Mouse (Mus musculus) ovary, adult 2 months (tissue): ENCODE measurements around the gene Barhl1. TPM values are rescaled to one million over a fixed set of nuclear protein-coding genes. Genes with fewer than 3 reads are reported as not detected.

Source experiments
- polyA plus RNA-seq: library from polyadenylated mRNA; depleted of rRNA; stranded (reverse); fragments of >200 nt; gene quantifications from 2 replicates; pipeline ENCODE4 v1.2.3, GENCODE M21; 2012; rRNA removed

Gene Barhl1
- polyA plus RNA-seq: 0.96 and 1.3 TPM in 2 replicates

DNA sequence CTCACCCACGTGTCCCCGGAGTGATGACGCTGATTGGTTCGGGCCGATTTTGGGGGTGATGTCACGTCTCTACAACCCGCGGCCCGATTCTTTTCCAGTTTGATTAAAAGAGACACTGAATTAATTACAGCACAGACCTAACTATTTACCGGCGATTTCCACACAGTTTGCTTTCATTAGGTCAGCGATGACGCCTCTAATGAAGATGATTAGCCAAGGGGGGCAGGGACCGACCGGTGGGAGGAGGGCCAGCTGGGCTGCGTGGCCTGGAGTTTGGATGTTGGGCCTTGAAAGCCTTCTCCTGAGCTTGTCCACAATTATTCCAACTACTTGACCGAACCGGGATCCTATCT lies at the start of gene Barhl1:
TSS of gene Barhl1 (minus strand) at position 156 of the 353 bp plus-strand sequence.

Other genes starting within 250 kb of the Barhl1 start
- gene Spaca9, start 216.9 kb downstream of the Barhl1 start, polyA plus RNA-seq: 13.2 and 14.0 TPM in 2 replicates
- gene Ak8, start 216.5 kb downstream of the Barhl1 start, polyA plus RNA-seq: 3.4 and 4.4 TPM in 2 replicates
- gene Gtf3c4, start 76.3 kb downstream of the Barhl1 start, polyA plus RNA-seq: 17.3 and 20.1 TPM in 2 replicates
- 4.6 and 6.3 TPM in 2 replicates for gene Ddx31, start 76.3 kb downstream of the Barhl1 start, polyA plus RNA-seq
- gene Cfap77, start 138.4 kb upstream of the Barhl1 start, polyA plus RNA-seq: 3.9 and 5.9 TPM in 2 replicates
- 7.1 and 8.2 TPM in 2 replicates for gene Ttf1, start 143.6 kb upstream of the Barhl1 start, polyA plus RNA-seq
- 8.3 and 8.5 TPM in 2 replicates for gene Setx, start 207.5 kb upstream of the Barhl1 start, polyA plus RNA-seq